Mouse (Mus musculus) splenic B cell, adult 2 months (primary cell): ENCODE measurements at regions not wholly inside any gene's neighbourhood (a gene's known extent, or its start where the extent isn't known, plus 50 kb on each side); places are given as distances from the start of the nearest gene placed in this dataset.

Source experiments
- DNase-seq: peaks from one replicate; pipeline ENCODE4 v3.0.0-alpha.2; 2011; ENCODE audit warnings: low read depth, low spot score
- H3K27me3 ChIP-seq: 2 replicates; pipeline ENCODE4 v1.6.1; 2012; ENCODE audit warnings: mild to moderate bottlenecking, low read length, moderate library complexity, mixed read lengths; ENCODE audit not compliant: control insufficient read depth, poor library complexity, insufficient read depth, severe bottlenecking
- H3K36me3 ChIP-seq: 2 replicates; pipeline ENCODE4 v1.6.1; 2012; ENCODE audit warnings: mild to moderate bottlenecking, low read length, moderate library complexity, mixed read lengths; ENCODE audit not compliant: control insufficient read depth, poor library complexity, insufficient read depth, severe bottlenecking

DNA sequence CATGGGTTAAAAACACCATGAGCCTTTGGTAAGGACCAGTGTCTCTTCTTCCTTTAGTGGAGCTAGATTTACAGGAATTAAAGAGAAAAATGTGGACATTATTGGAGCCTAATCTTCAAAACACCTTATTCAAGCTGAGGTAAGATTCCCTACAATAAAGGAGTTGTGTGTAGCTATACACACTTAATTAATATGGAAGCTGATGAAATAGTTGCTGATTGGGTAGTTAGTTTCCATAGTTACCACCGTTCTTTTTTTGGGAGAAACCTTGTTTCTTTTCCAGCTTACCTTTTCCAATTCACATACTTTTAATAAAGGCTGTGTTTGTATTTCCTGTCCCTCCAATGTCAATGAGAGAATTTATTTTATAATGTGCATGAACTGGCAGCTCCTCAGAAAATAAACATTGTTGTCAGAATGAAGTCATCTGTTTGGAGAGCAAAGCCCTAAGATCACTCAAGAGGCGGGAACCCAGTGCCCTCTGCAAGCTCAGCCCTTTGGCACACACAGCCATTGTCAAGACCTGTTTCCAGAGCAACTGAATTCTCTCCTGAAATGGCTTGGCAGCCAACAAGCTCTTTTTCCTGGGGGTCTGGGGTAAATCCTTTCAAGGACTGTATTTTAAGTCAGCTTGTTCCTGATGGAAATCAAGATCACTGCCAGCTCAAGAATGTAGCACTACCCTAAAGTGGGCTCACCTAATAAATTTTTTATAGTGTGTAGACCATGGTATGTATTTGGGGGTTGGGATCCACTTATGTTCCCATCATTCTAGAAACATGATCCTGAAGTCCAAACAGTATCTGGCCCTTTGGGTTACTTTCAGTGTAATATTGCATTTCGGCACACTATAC lies 128.8 kb downstream of the Qpct start:
- no peak for DNase-seq
- Histone ChIP-seq H3K27me3 (no peaks in the 10 kb centered on the region), H3K36me3 (no peaks in the 10 kb centered on the region)

DNA sequence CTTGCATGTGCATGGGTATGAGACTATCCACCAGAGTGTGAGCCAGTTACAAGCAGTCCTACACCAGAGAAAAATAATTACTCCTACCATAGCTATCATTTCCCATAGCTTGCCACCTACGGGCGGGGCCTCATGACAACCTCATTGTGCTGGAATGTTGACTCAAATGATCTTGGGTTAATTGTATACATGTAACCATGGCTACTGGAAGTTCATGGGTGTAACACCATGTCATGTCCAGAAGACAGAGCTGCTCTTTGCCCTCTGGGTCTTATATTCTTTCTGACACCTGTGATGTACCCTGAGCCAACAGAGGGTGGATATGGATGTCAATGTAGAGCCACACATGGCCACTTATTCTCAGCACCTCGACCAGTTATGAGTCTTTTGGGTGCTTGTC lies 125.6 kb downstream of the Qpct start:
- Histone ChIP-seq H3K27me3 (no peaks in the 10 kb centered on the region), H3K36me3 (no peaks in the 10 kb centered on the region)
- no peak for DNase-seq

DNA sequence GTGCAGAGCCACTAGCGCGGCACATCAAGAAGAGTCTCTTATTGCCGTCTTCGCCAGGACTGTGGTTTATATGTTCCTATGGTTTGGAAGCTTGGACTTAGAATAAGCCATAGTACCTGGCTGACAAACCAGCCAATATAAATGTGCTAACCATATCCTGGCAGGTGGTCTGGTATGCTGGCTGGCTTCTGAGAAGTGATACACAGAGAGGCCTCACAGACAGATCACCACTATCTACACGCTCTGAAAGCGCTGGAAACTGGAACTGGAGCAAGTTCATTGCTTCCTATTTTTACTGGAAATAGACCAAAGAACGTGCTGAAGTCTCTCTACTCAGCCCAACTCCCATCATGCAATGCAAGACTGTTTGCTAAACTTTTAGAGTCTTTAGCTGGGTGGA lies 124.7 kb downstream of the Qpct start:
- no peaks in the 10 kb centered on the region for H3K27me3 ChIP-seq
- no peak for DNase-seq
- no peaks in the 10 kb centered on the region for H3K36me3 ChIP-seq

DNA sequence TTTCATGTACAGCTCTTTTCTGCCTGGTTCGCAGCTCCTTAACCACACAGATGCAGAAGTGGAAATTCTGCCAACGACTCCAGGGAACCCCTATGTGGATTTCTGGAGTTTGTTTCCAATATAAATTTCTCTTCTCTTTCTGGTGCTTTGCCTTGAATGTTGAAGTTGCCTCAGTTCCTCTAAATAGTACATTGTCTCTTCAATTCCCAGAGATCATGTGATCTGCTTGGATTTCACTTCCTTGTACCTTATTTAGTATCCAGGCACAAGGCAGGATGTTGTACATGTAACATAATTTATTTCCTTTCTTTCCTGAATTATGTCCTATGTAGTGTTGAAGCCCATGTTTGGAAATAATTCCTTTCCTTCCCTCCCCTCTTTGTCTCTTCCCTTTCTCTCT lies 123.7 kb downstream of the Qpct start:
- no peak for DNase-seq
- H3K27me3 ChIP-seq = no peaks in the 10 kb centered on the region
- no peaks in the 10 kb centered on the region for H3K36me3 ChIP-seq

DNA sequence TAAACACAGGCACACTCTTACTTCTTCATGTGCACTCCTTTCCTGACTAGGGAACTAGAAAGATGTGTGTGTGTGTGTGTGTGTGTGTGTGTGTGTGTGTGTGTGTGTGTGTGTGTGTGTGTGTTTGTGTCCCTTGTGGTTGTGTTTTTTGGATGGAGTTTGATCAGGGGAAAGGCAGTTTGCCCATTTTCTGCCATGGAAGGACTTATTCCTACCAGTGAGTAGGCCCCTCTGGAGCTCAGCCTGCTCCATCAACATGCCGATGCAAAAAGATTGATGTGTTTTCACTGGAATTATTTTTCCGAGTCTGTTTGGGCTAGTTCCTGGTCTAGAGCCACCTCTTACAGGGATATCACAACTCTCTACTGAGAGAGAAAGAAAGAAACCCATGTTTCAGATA lies 120.6 kb downstream of the Qpct start:
- no peak for DNase-seq
- H3K36me3 ChIP-seq = no peaks in the 10 kb centered on the region
- H3K27me3 ChIP-seq = no peaks in the 10 kb centered on the region

DNA sequence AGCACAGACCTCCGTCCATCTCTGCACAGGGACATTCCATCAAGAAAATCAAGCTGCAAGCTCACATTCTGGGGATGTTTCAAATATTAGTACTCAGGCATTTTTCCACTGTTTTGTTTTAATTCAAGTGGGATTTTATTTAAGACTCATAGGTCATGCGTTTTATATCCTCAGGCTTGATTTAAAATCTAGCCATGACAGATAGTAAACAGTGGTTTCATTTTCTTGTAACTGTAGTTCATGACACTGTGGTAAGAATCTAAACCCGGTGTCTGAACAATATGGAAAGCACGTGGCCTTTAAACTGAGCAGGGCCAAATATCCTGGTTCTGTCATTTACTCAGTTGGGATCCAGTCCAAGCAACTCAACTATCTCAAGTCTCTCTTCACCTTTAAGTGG lies 119.0 kb downstream of the Qpct start:
- Histone ChIP-seq H3K36me3 (no peaks in the 10 kb centered on the region), H3K27me3 (no peaks in the 10 kb centered on the region)
- DNase-seq = no peak

DNA sequence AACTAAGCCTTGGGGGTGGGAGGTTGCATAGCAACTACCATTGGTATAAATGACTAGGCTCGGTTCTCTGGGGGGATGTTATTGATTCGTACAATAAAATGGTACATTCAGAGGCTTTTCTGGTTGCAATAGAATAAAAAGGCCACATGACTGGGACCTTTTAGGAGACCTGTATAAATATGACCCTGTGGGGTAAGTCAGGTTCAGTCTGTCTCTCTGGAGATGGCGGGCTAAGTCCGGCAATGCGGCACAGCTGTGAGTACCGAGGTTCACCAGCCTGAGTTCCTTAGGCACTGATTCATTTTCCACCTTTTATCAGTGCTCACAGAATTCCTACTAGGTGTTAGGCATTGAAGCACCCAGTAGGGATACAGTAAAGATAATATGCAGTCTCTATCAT lies 115.5 kb downstream of the Qpct start:
- Histone ChIP-seq H3K27me3 (no peaks in the 10 kb centered on the region), H3K36me3 (no peaks in the 10 kb centered on the region)
- no peak for DNase-seq

DNA sequence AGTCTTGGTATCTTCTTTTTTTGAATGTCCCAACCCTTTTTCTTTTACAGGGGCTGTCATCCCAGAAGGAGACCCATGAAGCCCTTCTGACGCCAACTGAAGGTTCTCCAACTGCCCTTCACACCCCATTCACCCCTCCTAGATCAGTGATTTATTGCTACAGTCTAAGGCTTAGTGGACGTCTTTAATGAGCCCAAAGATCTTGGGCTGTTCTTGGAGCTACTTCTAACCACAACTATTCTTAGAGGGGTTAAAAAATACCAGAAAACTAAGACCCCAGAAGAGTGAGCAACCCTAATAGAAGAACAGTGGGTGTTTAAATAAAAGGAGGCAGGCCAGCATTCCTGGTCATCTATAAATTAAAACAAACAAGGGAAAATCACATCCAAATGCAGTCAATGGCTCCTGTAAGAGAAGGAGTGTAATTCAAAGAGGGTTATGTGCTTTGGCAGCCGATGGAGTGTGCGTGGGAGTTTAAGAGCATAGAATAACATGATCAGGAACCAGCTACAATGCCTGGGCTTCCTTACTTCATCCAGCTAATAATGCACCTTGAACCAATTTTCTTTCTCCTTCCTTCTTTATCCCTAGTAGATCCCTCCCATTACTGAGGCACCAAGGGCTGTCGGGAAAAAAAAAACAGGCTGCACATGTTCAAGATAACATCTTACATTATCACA lies 113.3 kb downstream of the Qpct start:
- no peak for DNase-seq
- H3K36me3 ChIP-seq = no peaks in the 10 kb centered on the region
- H3K27me3 ChIP-seq = no peaks in the 10 kb centered on the region

DNA sequence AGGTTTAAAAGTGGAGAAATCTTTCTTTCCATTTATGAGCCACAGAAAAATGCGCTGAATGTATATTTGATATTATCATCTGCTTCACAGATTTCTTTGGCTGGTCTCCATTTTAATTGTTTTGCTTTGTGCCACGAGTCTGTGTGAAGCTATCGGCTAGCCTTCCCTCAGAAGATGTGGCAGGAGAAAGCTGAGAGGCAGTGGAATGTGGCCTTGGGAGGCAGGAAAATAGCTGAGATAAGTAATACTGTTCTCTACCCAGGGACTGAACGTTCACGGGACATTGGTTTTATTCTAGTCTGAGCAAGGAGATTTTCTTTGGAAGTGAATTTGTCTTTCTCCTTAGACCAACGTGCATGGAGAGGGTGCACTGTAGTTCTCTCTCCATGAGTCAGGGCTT lies 112.3 kb downstream of the Qpct start:
- no peak for DNase-seq
- H3K27me3 ChIP-seq = no peaks in the 10 kb centered on the region
- H3K36me3 ChIP-seq = no peaks in the 10 kb centered on the region

DNA sequence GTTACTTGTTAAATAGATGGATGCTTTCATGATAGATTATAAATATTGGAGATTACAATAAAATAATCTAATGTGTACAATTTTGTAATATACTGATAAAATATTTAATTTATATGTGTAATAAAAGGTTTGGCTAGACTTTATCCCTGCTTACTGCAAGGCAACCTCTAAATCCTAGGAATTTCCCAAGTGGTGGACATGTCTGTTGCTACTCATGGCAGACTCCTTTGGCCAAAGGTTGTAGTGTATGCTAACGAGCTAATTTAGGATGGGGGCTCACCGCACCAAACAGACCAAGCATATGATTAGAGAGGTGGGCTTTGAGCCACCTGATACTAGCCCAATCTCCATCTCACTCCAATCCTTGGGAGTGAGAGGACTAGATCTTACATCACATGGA lies 102.4 kb downstream of the Qpct start:
- H3K36me3 ChIP-seq = no peaks in the 10 kb centered on the region
- no peak for DNase-seq
- no peaks in the 10 kb centered on the region for H3K27me3 ChIP-seq

DNA sequence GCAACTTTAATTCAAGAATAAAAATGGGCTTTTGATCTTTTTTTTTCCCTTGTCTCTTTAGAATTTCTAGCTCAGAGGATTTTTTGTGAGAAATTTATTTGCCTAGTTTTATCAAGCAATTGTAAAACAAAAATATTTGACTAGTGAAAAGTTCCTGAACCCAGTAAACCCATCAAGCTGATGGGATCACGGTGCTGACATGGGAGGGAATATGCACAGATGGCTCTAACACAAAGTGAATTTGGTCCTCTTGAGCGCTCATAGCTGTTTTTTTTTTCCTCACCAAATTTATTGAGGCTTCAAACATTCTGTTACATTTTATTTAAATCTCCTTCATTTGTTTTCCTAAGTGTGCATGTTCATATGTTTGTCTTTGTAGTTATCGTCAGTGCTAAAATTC lies 101.1 kb downstream of the Qpct start:
- no peaks in the 10 kb centered on the region for H3K27me3 ChIP-seq
- H3K36me3 ChIP-seq = no peaks in the 10 kb centered on the region
- no peak for DNase-seq

DNA sequence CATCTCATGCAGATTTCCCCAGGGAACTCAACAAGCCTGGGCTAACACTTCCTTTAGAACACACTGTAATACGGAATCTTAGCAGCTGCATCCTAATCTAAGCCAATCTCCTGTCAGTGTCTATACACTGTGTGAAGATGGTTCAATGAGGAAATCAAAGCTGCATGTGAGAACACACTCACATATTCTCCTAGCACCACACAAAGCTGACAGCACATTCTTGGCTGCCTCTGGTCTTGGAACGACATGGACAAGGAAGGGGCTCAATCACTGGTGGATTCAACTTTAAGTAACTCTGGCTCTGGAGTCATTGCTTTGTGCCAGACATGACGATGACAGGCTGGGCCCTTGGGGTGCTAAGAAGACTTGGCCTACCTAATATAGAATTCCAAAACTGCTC lies 96.2 kb downstream of the Qpct start:
- no peak for DNase-seq
- Histone ChIP-seq H3K27me3 (no peaks in the 10 kb centered on the region), H3K36me3 (no peaks in the 10 kb centered on the region)

DNA sequence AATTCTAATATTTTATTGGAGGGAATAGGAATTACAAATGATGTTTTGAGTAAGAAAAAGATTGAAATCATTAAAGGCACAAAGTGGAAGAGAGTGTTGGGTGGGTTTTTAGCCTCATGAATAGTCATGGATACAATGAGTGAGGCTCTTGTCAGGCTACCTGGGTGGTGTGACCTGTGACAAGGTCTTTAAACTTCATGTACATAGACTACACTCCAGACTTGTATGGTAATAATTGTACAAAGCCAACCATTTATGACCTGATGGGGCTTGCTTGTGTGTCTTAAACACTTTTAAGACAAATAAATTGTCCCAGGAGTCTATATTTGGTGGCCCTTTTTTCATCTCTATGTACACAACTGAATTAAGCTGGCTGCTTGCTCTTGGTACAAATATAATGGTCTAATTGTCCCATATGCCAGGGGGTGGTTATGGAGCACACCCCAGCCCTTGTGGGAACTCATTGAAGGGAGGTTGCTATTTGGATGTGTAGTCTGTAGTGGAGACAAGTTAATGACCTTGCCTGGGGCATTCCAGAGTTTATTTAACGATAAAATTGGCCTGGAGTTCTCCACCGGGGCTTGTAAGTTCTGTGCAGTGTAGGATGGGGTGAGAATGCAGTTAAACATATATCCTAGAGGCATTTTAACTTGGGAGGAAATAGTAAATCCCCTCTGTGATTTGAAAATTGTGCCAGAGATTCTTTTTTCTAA lies 93.4 kb downstream of the Qpct start:
- H3K27me3 ChIP-seq = no peaks in the 10 kb centered on the region
- H3K36me3 ChIP-seq = no peaks in the 10 kb centered on the region
- DNase-seq = no peak

DNA sequence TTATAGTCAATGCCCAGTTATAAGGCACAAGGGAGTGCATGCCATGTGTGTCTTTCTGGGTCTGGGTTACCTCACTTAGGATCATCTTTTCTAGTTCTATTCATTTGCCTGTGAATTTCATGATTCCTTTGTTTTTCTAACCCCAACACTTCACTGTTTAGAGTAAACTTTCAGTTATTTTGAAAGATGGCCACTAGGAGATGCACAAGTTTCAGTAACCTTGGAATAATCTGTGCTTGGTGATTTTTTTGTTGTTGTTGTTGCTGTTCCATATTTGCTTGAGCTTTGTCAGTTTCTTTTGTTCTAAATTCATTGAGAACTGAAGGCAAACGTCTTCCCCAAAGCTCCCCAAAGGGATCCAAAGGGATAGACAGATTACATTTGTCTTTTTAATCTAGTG lies 91.3 kb downstream of the Qpct start:
- DNase-seq = no peak
- Histone ChIP-seq H3K36me3 (no peaks in the 10 kb centered on the region), H3K27me3 (no peaks in the 10 kb centered on the region)
